Mouse (Mus musculus) neural tube, embryonic 14.5 days (tissue): ENCODE results near the gene Stk32b. TPM values are rescaled to one million over a fixed set of nuclear protein-coding genes. Genes with fewer than 3 reads are reported as not detected.

Experiments
- ATAC-seq: fragments of 200-750 bp; cut with Nextera tagmentation; 2 replicates; pipeline ENCODE4 v1.8.0; 2017; ENCODE audit warnings: low read depth, mild to moderate bottlenecking, moderate TSS enrichment, moderate library complexity
- H3K27ac ChIP-seq: fragments of 300-500 bp; sonication (generic); 2 replicates; pipeline ENCODE4 v1.5.1; 2014; ENCODE audit warnings: low read depth, mild to moderate bottlenecking, control low read depth, low read length, moderate library complexity, mixed read lengths
- H3K27me3 ChIP-seq: fragments of 300-500 bp; sonication (generic); 2 replicates; pipeline ENCODE4 v1.6.1; 2014; ENCODE audit warnings: low read length; ENCODE audit not compliant: control insufficient read depth, insufficient read depth
- H3K36me3 ChIP-seq: fragments of 300-500 bp; sonication (generic); 2 replicates; pipeline ENCODE4 v1.6.1; 2014; ENCODE audit warnings: low read length, mixed read lengths; ENCODE audit not compliant: control insufficient read depth, insufficient read depth
- H3K4me1 ChIP-seq: fragments of 300-500 bp; sonication (generic); 2 replicates; pipeline ENCODE4 v1.6.1; 2014; ENCODE audit warnings: low read length; ENCODE audit not compliant: control insufficient read depth, insufficient read depth
- H3K4me2 ChIP-seq: fragments of 300-500 bp; sonication (generic); 2 replicates; pipeline ENCODE4 v1.6.1; 2014; ENCODE audit warnings: mild to moderate bottlenecking, low read depth, low read length, control low read depth
- H3K4me3 ChIP-seq: fragments of 300-500 bp; sonication (generic); 2 replicates; pipeline ENCODE4 v1.5.1; 2014; ENCODE audit warnings: low read depth, low read length, control low read depth, mixed read lengths
- H3K9ac ChIP-seq: fragments of 300-500 bp; sonication (generic); replicated peaks from 2 replicates; pipeline ENCODE4 v1.6.1; 2014; ENCODE audit warnings: low read depth, mild to moderate bottlenecking, control low read depth, low read length, mixed read lengths
- H3K9me3 ChIP-seq: fragments of 300-500 bp; sonication (generic); 2 replicates; pipeline ENCODE4 v1.6.1; 2016; ENCODE audit warnings: low read length; ENCODE audit not compliant: control insufficient read depth
- WGBS: fragments of 180-500 bp; shearing (Covaris S2); extraction: QIAGEN DNeasy Blood & Tissue Kit; methylation state at CpG from one replicate; pipeline ENCODE4 v1.1.7; 2014; 5-methylcytosine and 5-hydroxymethylcytosine counted together
- polyA plus RNA-seq: library from polyadenylated mRNA; unstranded; fragments of >200 nt; fragmentation: Nextera tagmentation; extraction: Ambion mirVana; gene quantifications from 2 replicates; pipeline ENCODE4 v1.2.1, GENCODE M21; 2014

The Stk32b gene
- polyA plus RNA-seq, 1 experiment from 2014 or later: 55.0 TPM

- Histone ChIP-seq H3K4me2 (no peak overlapping the region), H3K4me3 (no peak overlapping the region), H3K9ac (no peak overlapping the region), H3K4me1 (no peaks in the 10 kb centered on the region), H3K27ac (no peak overlapping the region), H3K9me3 (no peaks in the 10 kb centered on the region), H3K36me3 (no peaks in the 10 kb centered on the region), H3K27me3 (no peaks in the 10 kb centered on the region)
- ATAC-seq: no peak
- 20% methylated on average over 4 of the region's 4 CpGs for WGBS
Observed at GRCm38 (mm10) chr5:37695773-37696172, 21.2 kb downstream of the Stk32b start.

- WGBS: 86% methylated on average over 3 of the region's 3 CpGs
- H3K27ac ChIP-seq: no peak overlapping the region
- no peak for ATAC-seq
- H3K4me1 ChIP-seq: no peaks in the 10 kb centered on the region
- no peaks in the 10 kb centered on the region for H3K36me3 ChIP-seq
- H3K9ac ChIP-seq: no peak overlapping the region
- no peaks in the 10 kb centered on the region for H3K9me3 ChIP-seq
- H3K4me2 ChIP-seq: no peak overlapping the region
- no peaks in the 10 kb centered on the region for H3K27me3 ChIP-seq
- H3K4me3 ChIP-seq: no peak overlapping the region
Observed at GRCm38 (mm10) chr5:37692759-37693158, 24.2 kb downstream of the Stk32b start.

- H3K9ac ChIP-seq: no peak overlapping the region
- H3K4me2 ChIP-seq: no peak overlapping the region
- no peaks in the 10 kb centered on the region for H3K4me1 ChIP-seq
- no peaks in the 10 kb centered on the region for H3K36me3 ChIP-seq
- no peak for ATAC-seq
- H3K9me3 ChIP-seq: no peaks in the 10 kb centered on the region
- 86% methylated on average over 7 of the region's 7 CpGs for WGBS
- H3K4me3 ChIP-seq: no peak overlapping the region
- no peaks in the 10 kb centered on the region for H3K27me3 ChIP-seq
- no peak overlapping the region for H3K27ac ChIP-seq
Observed at GRCm38 (mm10) chr5:37670781-37671180, 46.2 kb downstream of the Stk32b start.

- Histone ChIP-seq H3K4me1 (no peaks in the 10 kb centered on the region), H3K9me3 (no peaks in the 10 kb centered on the region), H3K4me2 (no peak overlapping the region), H3K9ac (no peak overlapping the region), H3K36me3 (no peaks in the 10 kb centered on the region), H3K27ac (no peak overlapping the region), H3K4me3 (no peak overlapping the region), H3K27me3 (no peaks in the 10 kb centered on the region)
- 74% methylated on average over 3 of the region's 3 CpGs for WGBS
- no peak for ATAC-seq
Observed at GRCm38 (mm10) chr5:37664962-37665361, 52.0 kb downstream of the Stk32b start.

- no peak overlapping the region for H3K4me3 ChIP-seq
- H3K27ac ChIP-seq: no peak overlapping the region
- ATAC-seq: no peak
- 81% methylated on average over 4 of the region's 4 CpGs for WGBS
- H3K4me2 ChIP-seq: no peak overlapping the region
- H3K36me3 ChIP-seq: no peaks in the 10 kb centered on the region
- H3K4me1 ChIP-seq: no peaks in the 10 kb centered on the region
- no peak overlapping the region for H3K9ac ChIP-seq
- H3K27me3 ChIP-seq: no peaks in the 10 kb centered on the region
- H3K9me3 ChIP-seq: no peaks in the 10 kb centered on the region
Observed at GRCm38 (mm10) chr5:37659177-37659576, 57.8 kb downstream of the Stk32b start.

GRCm38 (mm10) chr5:37657741-37658140, 59.2 kb downstream of the Stk32b start:
- Histone ChIP-seq H3K27me3 (no peaks in the 10 kb centered on the region), H3K9ac (no peak overlapping the region), H3K4me2 (no peak overlapping the region), H3K4me1 (no peaks in the 10 kb centered on the region), H3K27ac (no peak overlapping the region), H3K4me3 (no peak overlapping the region), H3K9me3 (no peaks in the 10 kb centered on the region), H3K36me3 (no peaks in the 10 kb centered on the region)
- ATAC-seq: no peak
- 90% methylated on average over 6 of the region's 6 CpGs for WGBS

- H3K27ac ChIP-seq: 0 out of 2 replicates have a peak overlapping the region, but pooled peaks have one; percentile 23
- no peaks in the 10 kb centered on the region for H3K27me3 ChIP-seq
- H3K9me3 ChIP-seq: no peaks in the 10 kb centered on the region
- 84% methylated on average over 5 of the region's 5 CpGs for WGBS
- no peak for ATAC-seq
- no peak overlapping the region for H3K4me2 ChIP-seq
- H3K4me3 ChIP-seq: no peak overlapping the region
- no peaks in the 10 kb centered on the region for H3K36me3 ChIP-seq
- H3K4me1 ChIP-seq: no peaks in the 10 kb centered on the region
- H3K9ac ChIP-seq: no peak overlapping the region
Observed at GRCm38 (mm10) chr5:37655208-37655607, 61.8 kb downstream of the Stk32b start.

- H3K4me1 ChIP-seq: no peaks in the 10 kb centered on the region
- WGBS: 47% methylated on average over 10 of the region's 10 CpGs
- H3K36me3 ChIP-seq: no peaks in the 10 kb centered on the region
- H3K4me3 ChIP-seq: no peak overlapping the region
- no peak overlapping the region for H3K9ac ChIP-seq
- H3K4me2 ChIP-seq: no peak overlapping the region
- no peaks in the 10 kb centered on the region for H3K27me3 ChIP-seq
- H3K9me3 ChIP-seq: no peaks in the 10 kb centered on the region
- no peak for ATAC-seq
- H3K27ac ChIP-seq: no peak overlapping the region
Observed at GRCm38 (mm10) chr5:37650681-37651211, 66.2 kb downstream of the Stk32b start.

- Histone ChIP-seq H3K9me3 (no peaks in the 10 kb centered on the region), H3K4me3 (no peak overlapping the region), H3K27ac (no peak overlapping the region), H3K4me2 (no peak overlapping the region), H3K4me1 (no peaks in the 10 kb centered on the region), H3K9ac (no peak overlapping the region), H3K27me3 (no peaks in the 10 kb centered on the region), H3K36me3 (no peaks in the 10 kb centered on the region)
- ATAC-seq: no peak
- WGBS: 74% methylated on average over 1 of the region's 1 CpGs
Observed at GRCm38 (mm10) chr5:37650089-37650601, 66.8 kb downstream of the Stk32b start.
